Mouse (Mus musculus) myocyte (in vitro differentiated cells): ENCODE measurements around the gene Nutm2. TPM values are rescaled to one million over a fixed set of nuclear protein-coding genes. Genes with fewer than 3 reads are reported as not detected.

Source experiments
- H3K27me3 ChIP-seq: one replicate; pipeline ENCODE4 v1.6.1; 2011; ENCODE audit not compliant: control insufficient read depth, insufficient read depth, insufficient read length
- H3K36me3 ChIP-seq: one replicate; pipeline ENCODE4 v1.6.1; 2011; ENCODE audit not compliant: control insufficient read depth, insufficient read depth
- H3K4me2 ChIP-seq: one replicate; pipeline ENCODE4 v1.6.1; 2011; ENCODE audit warnings: low read depth, control low read depth
- H3K4me3 ChIP-seq: one replicate; pipeline ENCODE4 v1.5.1; 2011; ENCODE audit warnings: mild to moderate bottlenecking, control low read depth, moderate library complexity
- H3K79me2 ChIP-seq: one replicate; pipeline ENCODE4 v1.6.1; 2011; ENCODE audit not compliant: control insufficient read depth, insufficient read depth
- H3ac ChIP-seq: one replicate; pipeline ENCODE4 v1.6.1; 2011; ENCODE audit not compliant: control insufficient read depth, insufficient read length
- CEBPB ChIP-seq: IDR thresholded peaks from 2 replicates; pipeline ENCODE4 v1.6.1; 2011; ENCODE audit warnings: mild to moderate bottlenecking, moderate library complexity; ENCODE audit not compliant: poor library complexity, insufficient read depth, severe bottlenecking
- E2F4 ChIP-seq: IDR thresholded peaks from one replicate; pipeline ENCODE4 v1.6.1; 2011; ENCODE audit warnings: mild to moderate bottlenecking, control low read depth, moderate library complexity; ENCODE audit not compliant: insufficient read depth
- MAX ChIP-seq: IDR thresholded peaks from one replicate; pipeline ENCODE4 v1.6.1; 2011; ENCODE audit warnings: low read depth, mild to moderate bottlenecking, control low read depth
- MYOD1 ChIP-seq, 3 experiments: IDR thresholded peaks; one replicate each; pipeline ENCODE4 v1.6.1; 2011; ENCODE audit warnings: control low read depth in 2 of 3, low read depth in 2 of 3, mild to moderate bottlenecking in 2 of 3, moderate library complexity in 1 of 3; ENCODE audit not compliant: insufficient read length in 2 of 3, control insufficient read depth in 1 of 3
- MYOG ChIP-seq, 3 experiments: IDR thresholded peaks; one replicate each; pipeline ENCODE4 v1.6.1; 2011; ENCODE audit warnings: control low read depth in 2 of 3, low read depth in 2 of 3, mild to moderate bottlenecking in 2 of 3; ENCODE audit not compliant: insufficient read length in 2 of 3, control insufficient read depth in 1 of 3, insufficient read depth in 1 of 3
- POLR2A ChIP-seq: IDR thresholded peaks from one replicate; pipeline ENCODE4 v1.6.1; 2011; ENCODE audit warnings: low read depth, mild to moderate bottlenecking, control low read depth, moderate library complexity; ENCODE audit not compliant: insufficient read length
- POLR2AphosphoS2 ChIP-seq: IDR thresholded peaks from one replicate; pipeline ENCODE4 v1.6.1; 2011; ENCODE audit warnings: low read depth, control low read depth; ENCODE audit not compliant: insufficient read length
- REST ChIP-seq: IDR thresholded peaks from one replicate; pipeline ENCODE4 v1.6.1; 2011; ENCODE audit warnings: mild to moderate bottlenecking, control low read depth, moderate library complexity; ENCODE audit not compliant: insufficient read depth, insufficient read length
- SRF ChIP-seq: IDR thresholded peaks from one replicate; pipeline ENCODE4 v1.6.1; 2011; ENCODE audit warnings: low read depth; ENCODE audit not compliant: control insufficient read depth, insufficient read length
- TCF12 ChIP-seq: IDR thresholded peaks from one replicate; pipeline ENCODE4 v1.6.1; 2011; ENCODE audit warnings: mild to moderate bottlenecking, control low read depth; ENCODE audit not compliant: poor library complexity, insufficient read depth, severe bottlenecking
- TCF3 ChIP-seq: IDR thresholded peaks from one replicate; pipeline ENCODE4 v1.6.1; 2011; ENCODE audit warnings: low read depth, control low read depth; ENCODE audit not compliant: insufficient read length
- USF1 ChIP-seq: IDR thresholded peaks from one replicate; pipeline ENCODE4 v1.6.1; 2011; ENCODE audit warnings: low read depth, mild to moderate bottlenecking, control low read depth, moderate library complexity
- polyA plus RNA-seq: library from polyadenylated mRNA; unstranded; fragments of >200 nt; fragmentation: generic; extraction: Trizol; gene quantifications from one replicate; pipeline ENCODE4 v1.2.1, GENCODE M21; 2012; ENCODE audit warnings: missing spikeins

The Nutm2 gene
- not detected for polyA plus RNA-seq

DNA sequence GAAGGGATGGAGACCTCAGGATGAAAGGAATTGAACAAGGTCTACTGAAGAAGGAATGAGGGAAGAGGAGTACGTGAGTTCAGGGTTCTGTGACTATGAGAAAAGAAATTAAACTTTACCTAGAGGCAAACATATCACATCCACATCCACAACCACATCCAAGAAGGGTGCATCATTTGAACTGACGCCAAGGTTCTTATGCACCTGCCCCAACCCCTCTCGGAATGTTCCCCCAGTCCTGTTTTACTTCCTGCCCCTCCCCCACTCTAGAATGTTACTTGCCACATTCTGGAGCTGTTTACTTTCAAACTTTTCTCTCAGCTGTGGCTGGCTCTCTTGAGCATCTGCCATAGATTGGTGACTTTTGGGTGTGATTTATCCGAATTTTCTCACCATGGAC is at the start of gene Nutm2:
TSS of gene Nutm2 (plus strand) at position 301 of the 400 bp plus-strand sequence.
- no peak within 1 kb of the TSS for H3ac ChIP-seq
- no peak within 1 kb of the TSS for H3K4me3 ChIP-seq
- no peaks in the 10 kb centered on the region for H3K79me2 ChIP-seq
- H3K27me3 ChIP-seq, result no peaks in the 10 kb centered on the region
- TF ChIP-seq POLR2A, result no peak
- no peak for TF ChIP-seq MYOG (IDR thresholded peaks at IDR 0.05; ENCODE audit: control insufficient read depth in 1 of 3, insufficient read depth in 1 of 3, insufficient read length in 2 of 3, low read depth in 2 of 3)
- TF ChIP-seq MAX, result no peak
- TF ChIP-seq MYOD1 (IDR thresholded peaks at IDR 0.05; ENCODE audit: control insufficient read depth in 1 of 3, insufficient read length in 2 of 3, low read depth in 2 of 3), result no peak
- TF ChIP-seq CEBPB, result no peak
- no peak for TF ChIP-seq SRF
- no peak for TF ChIP-seq POLR2AphosphoS2
- no peak within 1 kb of the TSS for H3K4me2 ChIP-seq
- H3K36me3 ChIP-seq, result no peaks in the 10 kb centered on the region

GRCm38 (mm10) chr13:50417389-50418183 is 49.5 kb upstream of the Nutm2 start, which contains the start of gene Fbxw17:
Gene Fbxw17 (plus strand): TSS chr13:50417864.
- Histone ChIP-seq H3K4me3 (peak within 1 kb of the TSS; percentile 34), H3K27me3 (no peaks in the 10 kb centered on the region), H3K36me3 (peaks cover 4% of the 10 kb centered on the region), H3K4me2 (peak within 1 kb of the TSS; percentile 94), H3K79me2 (peaks cover 10% of the 10 kb centered on the region), H3ac (peak within 1 kb of the TSS; percentile 60)
- TF ChIP-seq E2F4 (no peak), MYOD1 (IDR thresholded peaks at IDR 0.05; ENCODE audit: control insufficient read depth in 1 of 3, insufficient read length in 2 of 3, low read depth in 2 of 3) (no peak), TCF12 (no peak), POLR2A (peak; percentile 88), REST (no peak), CEBPB (no peak), MAX (no peak), TCF3 (no peak), USF1 (no peak), SRF (no peak), POLR2AphosphoS2 (peak; percentile 91), MYOG (IDR thresholded peaks at IDR 0.05; ENCODE audit: control insufficient read depth in 1 of 3, insufficient read depth in 1 of 3, insufficient read length in 2 of 3, low read depth in 2 of 3) (peak in 2 of 3 experiments; percentile 0 to 3)

GRCm38 (mm10) chr13:50418421-50418820 is 48.7 kb upstream of the Nutm2 start:
- peak overlapping the region; percentile 60 for H3ac ChIP-seq
- peak overlapping the region; percentile 94 for H3K4me2 ChIP-seq
- H3K27me3 ChIP-seq, result no peaks in the 10 kb centered on the region
- H3K36me3 ChIP-seq, result peaks cover 5% of the 10 kb centered on the region
- H3K79me2 ChIP-seq, result peaks cover 10% of the 10 kb centered on the region
- TF ChIP-seq REST (no peak), POLR2AphosphoS2 (no peak), TCF3 (no peak), MAX (no peak), MYOD1 (IDR thresholded peaks at IDR 0.05; ENCODE audit: control insufficient read depth in 1 of 3, insufficient read length in 2 of 3, low read depth in 2 of 3) (no peak), USF1 (no peak), POLR2A (no peak), SRF (no peak), CEBPB (no peak), TCF12 (no peak), MYOG (IDR thresholded peaks at IDR 0.05; ENCODE audit: control insufficient read depth in 1 of 3, insufficient read depth in 1 of 3, insufficient read length in 2 of 3, low read depth in 2 of 3) (no peak), E2F4 (no peak)
- H3K4me3 ChIP-seq, result peak overlapping the region; percentile 34

DNA sequence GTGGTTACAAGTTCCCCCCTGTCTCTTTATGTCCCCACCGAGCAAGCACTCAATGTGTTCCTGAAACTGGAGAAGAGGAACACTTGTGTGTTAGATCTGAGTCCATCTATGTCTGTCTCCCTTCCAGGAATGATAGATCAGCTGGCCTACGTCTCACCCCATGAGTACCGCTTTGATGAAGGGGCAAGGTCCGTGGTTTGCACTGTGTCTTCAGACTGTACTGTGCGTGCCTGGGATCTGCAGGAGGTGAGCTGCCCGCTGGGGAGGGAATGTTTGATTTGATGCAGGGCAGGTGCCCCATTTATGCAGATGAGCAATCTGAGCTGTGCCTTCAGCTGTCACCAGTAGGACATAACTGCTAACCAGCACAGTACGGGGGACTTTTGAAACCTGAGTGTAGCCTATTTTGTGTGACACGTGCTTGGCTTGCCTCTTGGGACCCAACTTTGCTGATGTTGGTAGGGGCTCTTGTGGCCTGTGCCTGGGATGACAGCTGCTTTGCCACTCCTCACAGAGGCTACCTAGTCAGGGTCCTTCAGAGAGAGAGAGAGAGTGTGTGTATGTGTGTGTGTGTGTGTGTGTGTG is 43.4 kb upstream of the Nutm2 start:
- H3K27me3 ChIP-seq, result no peaks in the 10 kb centered on the region

More for the DNA sequence above, 43.4 kb upstream of the Nutm2 start:
- Histone ChIP-seq H3K4me2 (no peak overlapping the region), H3K79me2 (peaks cover 1% of the 10 kb centered on the region), H3ac (no peak overlapping the region), H3K4me3 (no peak overlapping the region), H3K36me3 (peaks cover 27% of the 10 kb centered on the region)
- peak in 1 of 3 experiments; percentile 54 for TF ChIP-seq MYOD1 (IDR thresholded peaks at IDR 0.05; ENCODE audit: control insufficient read depth in 1 of 3, insufficient read length in 2 of 3, low read depth in 2 of 3)
- TF ChIP-seq MYOG (IDR thresholded peaks at IDR 0.05; ENCODE audit: control insufficient read depth in 1 of 3, insufficient read depth in 1 of 3, insufficient read length in 2 of 3, low read depth in 2 of 3), result no peak
